Mouse (Mus musculus) megakaryocyte, embryonic 14.5 days (primary cell): ENCODE data around the gene Scube2.

Experiments used
- FLI1 ChIP-seq: IDR thresholded peaks from 2 replicates; pipeline ENCODE4 v1.6.1; 2012; ENCODE audit warnings: low read length, inconsistent platforms, mixed read lengths
- GATA1 ChIP-seq: IDR thresholded peaks from 3 replicates; pipeline ENCODE4 v1.6.1; 2012; ENCODE audit warnings: mixed read lengths, low read length, inconsistent platforms, borderline replicate concordance

DNA sequence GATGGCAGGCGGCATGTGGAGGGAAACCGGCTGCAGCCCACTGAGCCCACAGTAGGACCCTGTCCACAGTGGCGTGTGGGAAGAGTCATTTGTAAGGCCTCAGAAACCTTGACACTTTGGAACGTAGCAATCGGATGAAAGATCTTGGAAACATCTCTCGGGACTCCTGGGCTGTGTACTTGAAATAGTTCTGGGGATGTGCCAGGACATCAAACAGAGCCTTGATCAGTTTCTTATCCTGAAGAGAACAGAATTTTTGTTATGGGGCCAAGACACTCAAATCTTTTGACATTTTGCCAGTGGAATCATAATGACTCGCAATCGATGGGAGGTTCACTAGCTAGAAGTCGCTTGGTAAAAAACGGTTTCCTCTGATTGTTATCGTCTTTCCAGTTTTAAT is 66.3 kb downstream of the Scube2 start:
- TF ChIP-seq GATA1, result no peak
- TF ChIP-seq FLI1, result no peak
